8 mouse cellular contexts compared by ENCODE assay signal in genomic region chr11:106007821-106008220, GRCm38 (mm10). TPM values are rescaled to one million over a fixed set of nuclear protein-coding genes. Genes with fewer than 3 reads are reported as not detected.
DNase-seq lines count a peak whose midpoint lies in the region; ATAC-seq and TF ChIP-seq lines count a peak whose summit lies in the region.

Kcnh6 (plus strand) TSS chr11:106008124.

- 2% methylated on average over 25 of the region's 25 CpGs for whole genome bisulfite sequencing in intestine, postnatal 0 days
- WGBS in lung, adult 2 months = under 1% methylated on average over 25 of the region's 25 CpGs
- under 1% methylated on average over 25 of the region's 25 CpGs for WGBS in neural tube, embryonic 15.5 days

- dilution Hi-C loops in CH12.LX (cut with MboI; ENCODE audit: extremely low pct_ligation_motif_present, extremely low pct_unique_long_range_greater_than_20kb, low sequenced_read_pairs) = no loop called here

- no peak within 1 kb of the TSS for H3K9ac ChIP-seq in CH12.LX (ENCODE audit: insufficient read depth, low read depth)
- H3K9ac ChIP-seq in intestine, postnatal 0 days (ENCODE audit: low read depth, low read length) = no peak within 1 kb of the TSS
- H3K9ac ChIP-seq in neural tube, embryonic 15.5 days (replicated peaks) = no peak within 1 kb of the TSS

- H3K27ac ChIP-seq in CH12.LX (ENCODE audit: insufficient read depth, low read depth) = no peak within 1 kb of the TSS
- no peak within 1 kb of the TSS for H3K27ac ChIP-seq in intestine, postnatal 0 days (ENCODE audit: low read depth, low read length)
- H3K27ac ChIP-seq in neural tube, embryonic 15.5 days (replicated peaks) = no peak within 1 kb of the TSS

- H3K4me3 ChIP-seq in CH12.LX (replicated peaks in 1 of 3; ENCODE audit: low read depth in 2 of 3, low read length in 2 of 3, poor library complexity in 1 of 3) = no peak within 1 kb of the TSS
- H3K4me3 ChIP-seq in intestine, postnatal 0 days (ENCODE audit: low read depth, low read length) = peak within 1 kb of the TSS; percentile 26
- H3K4me3 ChIP-seq in lung, adult 2 months (replicated peaks; ENCODE audit: extremely low read depth, low read depth, low read length) = no peak within 1 kb of the TSS
- H3K4me3 ChIP-seq in neural tube, embryonic 15.5 days (replicated peaks) = peak within 1 kb of the TSS; percentile 14; the same call in 1 of the 2 replicates

- H3K36me3 ChIP-seq in CH12.LX (replicated peaks in 1 of 2; ENCODE audit: control insufficient read depth in 1 of 2, insufficient read depth in 1 of 2, low read length in 1 of 2) = no peaks in the 10 kb centered on the region
- H3K36me3 ChIP-seq in intestine, postnatal 0 days (ENCODE audit: control insufficient read depth, insufficient read depth) = no peaks in the 10 kb centered on the region
- H3K36me3 ChIP-seq in neural tube, embryonic 15.5 days = no peaks in the 10 kb centered on the region

- DNase-seq in CH12.LX (ENCODE audit: extremely low read depth) = peak; percentile 68
- peak; percentile 71 for DNase-seq in c-Kit-positive CD71-negative TER-119-negative erythroid progenitor cells, embryonic 14.5 days (ENCODE audit: low read depth)
- peak; percentile 63 to 75 for DNase-seq in gastrocnemius, postnatal 4 days (ENCODE audit: low spot score in 2 of 2)
- DNase-seq in lung, adult 2 months = peak; percentile 75
- DNase-seq in urinary bladder, adult 18-20 months (ENCODE audit: low spot score in 2 of 2) = peak; percentile 33 to 60
- no peak for DNase-seq in frontal cortex, adult 2 months (ENCODE audit: extremely low spot score in 1 of 2, low spot score in 1 of 2)

- peaks cover 2 to 3% of the 10 kb centered on the region in 2 experiments; a peak in 3 of 4 replicates for H3K4me1 ChIP-seq in CH12.LX (ENCODE audit: control insufficient read depth in 1 of 2, insufficient read depth in 2 of 2)
- H3K4me1 ChIP-seq in intestine, postnatal 0 days (replicated peaks; ENCODE audit: control insufficient read depth, insufficient read depth, low read length) = 0 out of 2 replicates have a peak, but pooled peaks cover 5% of the 10 kb centered on the region
- 0 out of 2 replicates have a peak, but pooled peaks cover 2% of the 10 kb centered on the region for H3K4me1 ChIP-seq in lung, adult 2 months (ENCODE audit: control insufficient read depth, insufficient read depth, low read length)
- H3K4me1 ChIP-seq in neural tube, embryonic 15.5 days = peaks cover 12% of the 10 kb centered on the region

- no peak for TF ChIP-seq CTCF in CH12.LX (conservative IDR thresholded peaks at IDR 0.05 in 1 of 2, IDR thresholded peaks at IDR 0.05 in 1 of 2; ENCODE audit: low read depth in 2 of 2, low read length in 2 of 2)
- TF ChIP-seq CTCF in intestine, postnatal 0 days (IDR thresholded peaks at IDR 0.05; ENCODE audit: low read depth) = no peak
- no peak for TF ChIP-seq CTCF in lung, adult 2 months (IDR thresholded peaks at IDR 0.05; ENCODE audit: insufficient read depth, low read length)

- ATAC-seq in intestine, postnatal 0 days = peak; percentile 34; the same call in 1 of the 2 replicates
- no peak for ATAC-seq in neural tube, embryonic 15.5 days (ENCODE audit: low FRiP score)

- TF ChIP-seq RAD21 in CH12.LX (IDR thresholded peaks at IDR 0.05; ENCODE audit: low read depth, low read length) = no peak

- TF ChIP-seq POLR2A in CH12.LX (IDR thresholded peaks at IDR 0.05; ENCODE audit: low read depth, low read length) = no peak
- TF ChIP-seq POLR2A in lung, adult 2 months (IDR thresholded peaks at IDR 0.05; ENCODE audit: borderline replicate concordance, extremely low read depth, low read depth, low read length) = no peak

- peak within 1 kb of the TSS; percentile 74 for H3K4me2 ChIP-seq in CH12.LX (ENCODE audit: insufficient read depth, low read depth, poor library complexity, severe bottlenecking)
- peak within 1 kb of the TSS; percentile 64 for H3K4me2 ChIP-seq in intestine, postnatal 0 days (replicated peaks; ENCODE audit: low read depth)
- H3K4me2 ChIP-seq in neural tube, embryonic 15.5 days = peak within 1 kb of the TSS; percentile 58

- H3K9me3 ChIP-seq in CH12.LX (replicated peaks; ENCODE audit: low read length) = no peaks in the 10 kb centered on the region
- H3K9me3 ChIP-seq in intestine, postnatal 0 days (ENCODE audit: control insufficient read depth) = no peaks in the 10 kb centered on the region
- H3K9me3 ChIP-seq in neural tube, embryonic 15.5 days (replicated peaks) = no peaks in the 10 kb centered on the region

- in situ Hi-C loops in CH12.LX (cut with MboI; ENCODE audit: low pct_ligation_motif_present, low pct_unique_long_range_greater_than_20kb, low sequenced_read_pairs) = no loop called here

- no peaks in the 10 kb centered on the region for H3K79me2 ChIP-seq in CH12.LX (replicated peaks; ENCODE audit: control insufficient read depth, extremely low read depth, insufficient read depth, poor library complexity, severe bottlenecking)

- no peak for TF ChIP-seq EP300 in CH12.LX (IDR thresholded peaks at IDR 0.05; ENCODE audit: low read length)

- peaks cover 96% of the 10 kb centered on the region for H3K27me3 ChIP-seq in CH12.LX (replicated peaks)
- 0 out of 2 replicates have a peak, but pooled peaks cover 5% of the 10 kb centered on the region for H3K27me3 ChIP-seq in intestine, postnatal 0 days (replicated peaks; ENCODE audit: control insufficient read depth, insufficient read depth, low read length)
- H3K27me3 ChIP-seq in neural tube, embryonic 15.5 days (replicated peaks) = peaks cover 25% of the 10 kb centered on the region; the same call in 1 of the 2 replicates

TF ChIP-seq in CH12.LX, 34 proteins besides CTCF, POLR2A, EP300 and RAD21:
- TF ChIP-seq E2F4 (IDR thresholded peaks at IDR 0.05; ENCODE audit: insufficient replicate concordance, low read depth, low read length) (no peak), SMC3 (IDR thresholded peaks at IDR 0.05; ENCODE audit: low read depth, low read length) (no peak), JUN (IDR thresholded peaks at IDR 0.05; ENCODE audit: insufficient read depth, low read depth, low read length) (no peak), ETS1 (conservative IDR thresholded peaks at IDR 0.05; ENCODE audit: low read depth, low read length) (no peak), RCOR1 (conservative IDR thresholded peaks at IDR 0.05; ENCODE audit: low read depth, low read length) (no peak), TCF12 (IDR thresholded peaks at IDR 0.05; ENCODE audit: low read depth, low read length) (no peak), ELF1 (IDR thresholded peaks at IDR 0.05; ENCODE audit: low read depth, low read length) (no peak), ZNF384 (IDR thresholded peaks at IDR 0.05; ENCODE audit: low read depth, low read length) (no peak), NRF1 (IDR thresholded peaks at IDR 0.05; ENCODE audit: low read depth, low read length) (peak; percentile 42; the same call in 1 of the 2 replicates), MXI1 (IDR thresholded peaks at IDR 0.05; ENCODE audit: low read depth, low read length) (peak; percentile 97), SIN3A (IDR thresholded peaks at IDR 0.05; ENCODE audit: low read length) (peak; percentile 87), USF1 (IDR thresholded peaks at IDR 0.05; ENCODE audit: low read depth, low read length) (no peak), GABPA (IDR thresholded peaks at IDR 0.05; ENCODE audit: insufficient replicate concordance, low read depth, low read length) (no peak), MYC (IDR thresholded peaks at IDR 0.05; ENCODE audit: low read depth, low read length) (peak; percentile 25; the same call in 1 of the 2 replicates), CHD2 (IDR thresholded peaks at IDR 0.05; ENCODE audit: low read length) (no peak), MAX (IDR thresholded peaks at IDR 0.05; ENCODE audit: low read length) (peak; percentile 64; the same call in 1 of the 2 replicates), USF2 (conservative IDR thresholded peaks at IDR 0.05; ENCODE audit: low read depth, low read length) (no peak), IRF4 (IDR thresholded peaks at IDR 0.05; ENCODE audit: low read depth, low read length) (no peak), MAFK (IDR thresholded peaks at IDR 0.05; ENCODE audit: insufficient replicate concordance, low read length) (no peak)

RNA-seq across cellular contexts. Expression of gene Kcnh6, which starts in this region (rescaled TPM):
- total RNA-seq in CH12.LX (2012; rRNA removed) (0.13 and 0.25 TPM in 2 replicates), CH12.LX (2014; rRNA removed) (not detected in 2 replicates)
- 0.19 TPM in 2 replicates for polyA plus RNA-seq in CH12.LX (2012; ENCODE audit: insufficient read length, low read depth)
- under 1 TPM in 1 of 2 experiments, not detected in 1; 0.31 TPM for total RNA-seq in gastrocnemius, postnatal 4 days (2021)
- polyA plus RNA-seq in intestine, postnatal 0 days (2015; fragmentation: Nextera tagmentation; extraction: Ambion mirVana) = 0.94 and 1.6 TPM in 2 replicates
- 0.44 and 0.45 TPM in 2 replicates for polyA plus RNA-seq in lung, adult 2 months (2012; rRNA removed)
- 3.6 and 4.2 TPM in 2 replicates for polyA plus RNA-seq in neural tube, embryonic 15.5 days (2015; fragmentation: Nextera tagmentation; extraction: Ambion mirVana)
- 4.5 and 4.6 TPM in 2 replicates for polyA plus RNA-seq in frontal cortex, adult 2 months (2012; rRNA removed)

Comparison
In these comparisons a context has a peak if more than half of its experiments do, and no peak if none do; other contexts are left out.
1. Peak in DNase-seq and H3K4me2 ChIP-seq in CH12.LX; RNA of the gene not detected or under 1 TPM.
2. Peak in DNase-seq in gastrocnemius, postnatal 4 days; RNA of the gene not detected or under 1 TPM.
3. Peak in DNase-seq in lung, adult 2 months; RNA of the gene not detected or under 1 TPM.
4. DNase-seq: peak in c-Kit-positive CD71-negative TER-119-negative erythroid progenitor cells, embryonic 14.5 days (single experiment) and urinary bladder, adult 18-20 months (2 of 2); none in frontal cortex, adult 2 months (0 of 2).
5. H3K4me3 ChIP-seq: peak in intestine, postnatal 0 days (single experiment) and neural tube, embryonic 15.5 days (single experiment); none in CH12.LX (0 of 3) and lung, adult 2 months (single experiment).
6. Peak in every context shown above with its lines, with median percentiles within 50 percentile points of each other: H3K4me2 ChIP-seq.